In the genomic region with DNA sequence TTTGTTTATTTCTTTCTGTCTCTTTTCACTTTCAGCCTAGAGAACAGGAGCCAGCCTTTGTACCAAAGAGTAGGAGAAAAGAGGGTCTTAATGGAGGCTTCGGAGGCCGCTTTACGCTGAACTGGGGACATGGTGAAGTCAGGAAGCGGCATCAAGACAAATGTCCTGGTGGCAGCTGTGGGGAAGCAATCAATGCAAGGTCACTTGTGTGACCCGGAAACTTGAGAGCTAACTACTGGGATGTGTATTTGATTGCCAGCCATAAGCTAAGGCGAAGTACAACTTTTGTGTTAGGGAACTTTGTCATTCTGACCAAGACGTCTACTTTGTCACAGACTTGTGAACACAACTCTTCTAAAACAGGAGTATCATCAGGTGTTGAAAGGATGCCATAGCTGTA, we compare ENCODE assay signal across 24 mouse cellular contexts.
A peak's percentile ranks its signal among the peaks of the same experiment; 100 is the strongest.
DNase-seq lines count a peak whose midpoint lies in the region; ATAC-seq and TF ChIP-seq lines count a peak whose summit lies in the region.
"Had no signal": no experiment of that assay in that cellular context is flagged by ENCODE, and none has a peak within 500 bp of the region (broad histone marks: within the 10 kb centered on the region; RNA-seq: fewer than 3 reads in every experiment).

No protein-coding gene starts in this region.

- H3K4me2 ChIP-seq in heart, embryonic 16.5 days (ENCODE audit: low read depth, low read length), result no peak overlapping the region
- no peak overlapping the region for H3K4me2 ChIP-seq in liver, embryonic 11.5 days
- no peak overlapping the region for H3K4me2 ChIP-seq in forebrain, postnatal 0 days (ENCODE audit: low read depth)
- H3K4me2 ChIP-seq: hindbrain, embryonic 15.5 days; intestine, embryonic 15.5 days; liver, embryonic 12.5 days; midbrain, embryonic 13.5 days; neural tube, embryonic 12.5 days had no signal

- H3K36me3 ChIP-seq in heart, embryonic 16.5 days (ENCODE audit: control insufficient read depth, insufficient read depth), result peaks cover 4% of the 10 kb centered on the region; the same call in 1 of the 2 replicates
- H3K36me3 ChIP-seq in liver, adult 2 months (ENCODE audit: control insufficient read depth, insufficient read depth, low read length), result no peaks in the 10 kb centered on the region
- no peaks in the 10 kb centered on the region for H3K36me3 ChIP-seq in liver, embryonic 11.5 days (ENCODE audit: control insufficient read depth, insufficient read depth, low read length)
- H3K36me3 ChIP-seq in forebrain, postnatal 0 days (ENCODE audit: insufficient read depth), result no peaks in the 10 kb centered on the region
- H3K36me3 ChIP-seq: hindbrain, embryonic 15.5 days; intestine, embryonic 15.5 days; liver, embryonic 12.5 days; midbrain, embryonic 13.5 days; neural tube, embryonic 12.5 days had no signal

- TF ChIP-seq POLR2A in liver, adult 2 months (IDR thresholded peaks at IDR 0.05; ENCODE audit: extremely low read depth, insufficient read depth, low read length), result no peak

- no peaks in the 10 kb centered on the region for H3K9me3 ChIP-seq in heart, embryonic 16.5 days (replicated peaks; ENCODE audit: control insufficient read depth, low read length)
- H3K9me3 ChIP-seq in liver, embryonic 11.5 days (ENCODE audit: control insufficient read depth, low read length), result no peaks in the 10 kb centered on the region
- no peaks in the 10 kb centered on the region for H3K9me3 ChIP-seq in forebrain, postnatal 0 days (ENCODE audit: low read length)
- H3K9me3 ChIP-seq: heart, embryonic 12.5 days; hindbrain, embryonic 15.5 days; intestine, embryonic 15.5 days; liver, embryonic 12.5 days; midbrain, embryonic 13.5 days; neural tube, embryonic 12.5 days had no signal

- H3K9ac ChIP-seq in heart, embryonic 16.5 days (ENCODE audit: low read length), result no peak overlapping the region; the same call in 1 of the 2 replicates
- H3K9ac ChIP-seq in liver, adult 2 months (ENCODE audit: low read depth, low read length), result no peak overlapping the region
- H3K9ac ChIP-seq in liver, embryonic 11.5 days (ENCODE audit: low read depth, low read length), result no peak overlapping the region
- no peak overlapping the region for H3K9ac ChIP-seq in forebrain, postnatal 0 days
- H3K9ac ChIP-seq: heart, embryonic 12.5 days; hindbrain, embryonic 15.5 days; intestine, embryonic 15.5 days; liver, embryonic 12.5 days; midbrain, embryonic 13.5 days; neural tube, embryonic 12.5 days had no signal

- peak; percentile 71 for DNase-seq in embryo, embryonic 10 days (ENCODE audit: low spot score)
- no peak for DNase-seq in embryo, embryonic 9.5 days (ENCODE audit: extremely low spot score)
- no peak for DNase-seq in heart, postnatal 10 days
- peak; percentile 62 for DNase-seq in liver, adult 2 months (ENCODE audit: extremely low read depth, low read depth, low spot score)
- DNase-seq in liver, embryonic 11.5 days (ENCODE audit: low spot score), result no peak
- peak; percentile 43 for DNase-seq in mesoderm, embryonic 11.5 days (ENCODE audit: low read depth, low spot score)
- no peak for DNase-seq in forebrain, postnatal 0 days
- DNase-seq: adrenal gland, postnatal 14 days; cerebellum, adult 8-10 months; cerebellum, postnatal 36 days; gastrocnemius, postnatal 14 days; heart, postnatal 4 days; left cerebral cortex, postnatal 4 days; retina, postnatal 1 day; right cerebral cortex, postnatal 25 days; spleen, adult 18-20 months had no signal

- intact Hi-C loops in heart, postnatal 10 days (cut with DNase I), result loop anchor here (2.0 kb wide), 1 partner anchor 73 kb away; the partner anchor contains the start of gene Samd4

- no peak for ATAC-seq in heart, embryonic 16.5 days (replicated peaks; ENCODE audit: extremely low read depth, insufficient read depth, low FRiP score)
- ATAC-seq in liver, embryonic 11.5 days (replicated peaks; ENCODE audit: low FRiP score), result no peak
- no peak for ATAC-seq in forebrain, postnatal 0 days
- ATAC-seq: forebrain, embryonic 14.5 days; intestine, embryonic 15.5 days; liver, embryonic 12.5 days; midbrain, embryonic 13.5 days had no signal

- peaks cover 38% of the 10 kb centered on the region for H3K4me1 ChIP-seq in heart, embryonic 16.5 days (ENCODE audit: control insufficient read depth, insufficient read depth, low read length)
- peaks cover 10% of the 10 kb centered on the region for H3K4me1 ChIP-seq in liver, adult 2 months (ENCODE audit: control insufficient read depth, insufficient read depth, low read length)
- H3K4me1 ChIP-seq in liver, embryonic 11.5 days (replicated peaks; ENCODE audit: control insufficient read depth, insufficient read depth, low read length), result no peaks in the 10 kb centered on the region
- no peaks in the 10 kb centered on the region for H3K4me1 ChIP-seq in forebrain, postnatal 0 days (ENCODE audit: insufficient read depth)
- H3K4me1 ChIP-seq: hindbrain, embryonic 15.5 days; neural tube, embryonic 12.5 days had no signal

- no peaks in the 10 kb centered on the region for H3K27me3 ChIP-seq in heart, embryonic 16.5 days (ENCODE audit: control insufficient read depth, insufficient read depth, low read length)
- H3K27me3 ChIP-seq in liver, adult 2 months (ENCODE audit: control insufficient read depth, insufficient read depth, low read length), result no peaks in the 10 kb centered on the region
- H3K27me3 ChIP-seq in liver, embryonic 11.5 days (replicated peaks; ENCODE audit: control insufficient read depth, insufficient read depth, low read length), result no peaks in the 10 kb centered on the region
- no peaks in the 10 kb centered on the region for H3K27me3 ChIP-seq in forebrain, postnatal 0 days (ENCODE audit: insufficient read depth, low read length)
- H3K27me3 ChIP-seq: heart, embryonic 12.5 days; hindbrain, embryonic 15.5 days; intestine, embryonic 15.5 days; liver, embryonic 12.5 days; midbrain, embryonic 13.5 days; neural tube, embryonic 12.5 days had no signal

- H3K4me3 ChIP-seq in heart, embryonic 16.5 days (ENCODE audit: low read length), result no peak overlapping the region
- H3K4me3 ChIP-seq in liver, adult 2 months (ENCODE audit: insufficient read depth, low read depth, low read length), result no peak overlapping the region
- no peak overlapping the region for H3K4me3 ChIP-seq in liver, embryonic 11.5 days (ENCODE audit: low read depth, low read length)
- H3K4me3 ChIP-seq in forebrain, postnatal 0 days (ENCODE audit: low read depth, low read length), result no peak overlapping the region
- H3K4me3 ChIP-seq: heart, embryonic 12.5 days; hindbrain, embryonic 15.5 days; intestine, embryonic 15.5 days; liver, embryonic 12.5 days; midbrain, embryonic 13.5 days; neural tube, embryonic 12.5 days had no signal

- peak overlapping the region; percentile 19; the same call in 1 of the 2 replicates for H3K27ac ChIP-seq in heart, embryonic 16.5 days (ENCODE audit: low read length)
- H3K27ac ChIP-seq in liver, adult 2 months (replicated peaks; ENCODE audit: insufficient read depth, low read depth, low read length), result no peak overlapping the region
- no peak overlapping the region for H3K27ac ChIP-seq in liver, embryonic 11.5 days (ENCODE audit: low read depth, low read length)
- no peak overlapping the region for H3K27ac ChIP-seq in forebrain, postnatal 0 days (ENCODE audit: low read depth, low read length)
- H3K27ac ChIP-seq: hindbrain, embryonic 15.5 days; intestine, embryonic 15.5 days; liver, embryonic 12.5 days; midbrain, embryonic 13.5 days; neural tube, embryonic 12.5 days had no signal

- no peaks in the 10 kb centered on the region for H3K79me2 ChIP-seq in liver, adult 2 months (ENCODE audit: control insufficient read depth, insufficient read depth, low read length)

- TF ChIP-seq CTCF in liver, adult 2 months (IDR thresholded peaks at IDR 0.05; ENCODE audit: low read depth, low read length), result no peak
- TF ChIP-seq CTCF in forebrain, postnatal 0 days (IDR thresholded peaks at IDR 0.05; ENCODE audit: low read depth), result no peak

- 61% methylated on average over 7 of the region's 7 CpGs for WGBS in heart, embryonic 16.5 days
- WGBS in liver, adult 2 months, result 19% methylated on average over 7 of the region's 7 CpGs
- WGBS in liver, embryonic 11.5 days, result 53% methylated on average over 7 of the region's 7 CpGs
- 54% methylated on average over 7 of the region's 7 CpGs for WGBS in forebrain, postnatal 0 days

Comparison
In these comparisons a context has a peak if more than half of its experiments do, and no peak if none do; other contexts are left out.
1. DNase-seq: peak in embryo, embryonic 10 days (single experiment), liver, adult 2 months (single experiment) and mesoderm, embryonic 11.5 days (single experiment); none in embryo, embryonic 9.5 days (single experiment), heart, postnatal 10 days (0 of 2), liver, embryonic 11.5 days (single experiment) and forebrain, postnatal 0 days (single experiment).